Mouse (Mus musculus) hindbrain, embryonic 11.5 days (tissue): Measurements from ENCODE around the gene Dram1. TPM values are rescaled to one million over a fixed set of nuclear protein-coding genes. Genes with fewer than 3 reads are reported as not detected.

Experiments used
- ATAC-seq: fragments of 200-750 bp; cut with Nextera tagmentation; 2 replicates; pipeline ENCODE4 v1.8.0; 2017; ENCODE audit warnings: mild to moderate bottlenecking, moderate TSS enrichment, moderate library complexity; ENCODE audit not compliant: low FRiP score
- DNase-seq: peaks from one replicate; pipeline ENCODE4 v3.0.0-alpha.2; 2015; ENCODE audit warnings: low spot score
- H3K27ac ChIP-seq: fragments of 300-500 bp; sonication (generic); 2 replicates; pipeline ENCODE4 v1.5.1; 2014; ENCODE audit warnings: mild to moderate bottlenecking, low read depth, low read length
- H3K27me3 ChIP-seq: fragments of 300-500 bp; sonication (generic); 2 replicates; pipeline ENCODE4 v1.6.1; 2014; ENCODE audit warnings: mild to moderate bottlenecking, low read length, moderate library complexity, mixed read lengths; ENCODE audit not compliant: control insufficient read depth, insufficient read depth
- H3K36me3 ChIP-seq: fragments of 300-500 bp; sonication (generic); 2 replicates; pipeline ENCODE4 v1.6.1; 2014; ENCODE audit warnings: mild to moderate bottlenecking, low read length, moderate library complexity, mixed read lengths; ENCODE audit not compliant: control insufficient read depth, insufficient read depth
- H3K4me1 ChIP-seq: fragments of 300-500 bp; sonication (generic); replicated peaks from 2 replicates; pipeline ENCODE4 v1.6.1; 2014; ENCODE audit warnings: low read length, mixed read lengths; ENCODE audit not compliant: control insufficient read depth, insufficient read depth
- H3K4me2 ChIP-seq: fragments of 300-500 bp; sonication (generic); replicated peaks from 2 replicates; pipeline ENCODE4 v1.6.1; 2014; ENCODE audit warnings: mild to moderate bottlenecking, low read depth, low read length
- H3K4me3 ChIP-seq: fragments of 300-500 bp; sonication (generic); 2 replicates; pipeline ENCODE4 v1.5.1; 2014; ENCODE audit warnings: low read depth, low read length
- H3K9ac ChIP-seq: fragments of 300-500 bp; sonication (generic); 2 replicates; pipeline ENCODE4 v1.6.1; 2014; ENCODE audit warnings: low read depth, low read length
- H3K9me3 ChIP-seq: fragments of 300-500 bp; sonication (generic); 2 replicates; pipeline ENCODE4 v1.6.1; 2016; ENCODE audit warnings: low read length; ENCODE audit not compliant: control insufficient read depth
- WGBS: fragments of 180-500 bp; shearing (Covaris S2); extraction: QIAGEN DNeasy Blood & Tissue Kit; methylation state at CpG from one replicate; pipeline ENCODE4 v1.1.7; 2014; 5-methylcytosine and 5-hydroxymethylcytosine counted together
- polyA plus RNA-seq: library from polyadenylated mRNA; unstranded; fragments of >200 nt; fragmentation: Nextera tagmentation; extraction: Ambion mirVana; gene quantifications from 2 replicates; pipeline ENCODE4 v1.2.1, GENCODE M21; 2014

Dram1 gene
- polyA plus RNA-seq, 1 experiment from 2014 or later = 1.0 TPM

DNA sequence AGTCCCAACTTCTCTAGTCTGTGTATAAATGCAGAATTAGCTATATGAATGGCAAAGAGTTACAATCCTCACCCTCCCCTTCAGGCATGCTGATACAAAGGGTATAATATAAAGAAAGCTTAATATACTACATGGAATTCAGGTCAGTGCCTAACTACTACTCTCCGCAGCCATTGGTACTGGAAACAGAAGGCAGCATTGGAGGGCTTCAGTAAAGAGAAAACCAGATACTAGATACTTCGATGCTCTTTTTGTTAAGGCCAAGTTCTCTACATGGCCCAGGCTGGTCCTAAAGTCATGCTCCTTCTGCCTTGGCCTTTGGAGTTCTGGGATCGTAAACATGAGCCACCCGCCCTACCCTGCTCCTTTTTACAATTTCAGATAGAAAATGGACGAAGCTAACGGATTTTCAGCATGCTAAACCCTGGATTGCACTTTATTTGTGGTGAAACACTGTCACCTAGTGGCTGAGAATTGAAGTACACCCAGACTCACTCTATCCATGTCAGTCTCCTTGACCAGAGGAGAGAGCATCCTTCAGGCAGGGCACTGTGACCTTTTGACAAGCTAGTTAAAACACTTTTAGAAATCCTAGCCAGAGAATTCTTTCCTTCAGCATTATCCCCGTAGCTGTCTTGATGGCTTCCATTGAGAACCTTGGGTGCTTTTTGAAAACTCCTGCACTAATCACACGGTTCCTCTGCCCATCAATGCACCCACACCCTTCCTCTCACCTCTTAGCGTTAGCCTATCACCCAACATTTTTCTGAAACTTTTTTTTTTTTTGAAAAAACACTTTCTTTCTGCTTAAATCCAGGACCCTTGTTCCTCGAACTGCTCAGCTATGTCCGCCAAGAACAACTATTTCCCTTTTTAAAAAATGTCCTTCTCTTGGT, 51.5 kb downstream of the Dram1 start:
- DNase-seq = peak; percentile 88

DNA sequence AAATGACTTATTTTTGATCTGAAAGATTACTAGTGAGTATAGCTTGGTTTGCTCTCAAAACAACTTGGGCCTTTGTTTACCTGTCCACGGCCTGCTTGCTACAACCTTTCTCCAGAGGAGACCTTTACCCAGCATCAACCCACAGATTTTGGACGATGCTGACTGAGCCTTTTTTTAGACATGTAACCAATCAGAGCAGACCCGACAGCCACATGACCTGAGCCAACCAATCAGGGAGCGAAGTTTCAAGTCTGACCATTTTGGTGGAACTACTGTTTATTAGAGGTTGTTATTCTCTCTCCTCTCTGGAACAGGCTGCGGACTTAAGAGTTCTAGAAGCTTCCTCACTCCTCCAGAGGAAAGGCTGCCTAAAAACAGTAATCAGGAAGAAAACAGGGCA, 57.1 kb downstream of the Dram1 start:
- Histone ChIP-seq H3K27ac (no peak overlapping the region), H3K36me3 (no peaks in the 10 kb centered on the region), H3K4me2 (no peak overlapping the region), H3K9ac (no peak overlapping the region), H3K4me3 (no peak overlapping the region), H3K27me3 (no peaks in the 10 kb centered on the region), H3K9me3 (no peaks in the 10 kb centered on the region), H3K4me1 (no peaks in the 10 kb centered on the region)
- ATAC-seq (no peak), DNase-seq (no peak)
- WGBS = 87% methylated on average over 5 of the region's 5 CpGs

More for the DNA sequence above, 51.5 kb downstream of the Dram1 start:
- 51% methylated on average over 11 of the region's 11 CpGs for WGBS
- H3K9ac ChIP-seq = no peak overlapping the region
- H3K36me3 ChIP-seq = no peaks in the 10 kb centered on the region
- no peaks in the 10 kb centered on the region for H3K27me3 ChIP-seq
- H3K4me1 ChIP-seq = no peaks in the 10 kb centered on the region
- peak; percentile 84 for ATAC-seq
- no peak overlapping the region for H3K27ac ChIP-seq
- H3K4me2 ChIP-seq = no peak overlapping the region
- H3K9me3 ChIP-seq = no peaks in the 10 kb centered on the region
- H3K4me3 ChIP-seq = no peak overlapping the region

DNA sequence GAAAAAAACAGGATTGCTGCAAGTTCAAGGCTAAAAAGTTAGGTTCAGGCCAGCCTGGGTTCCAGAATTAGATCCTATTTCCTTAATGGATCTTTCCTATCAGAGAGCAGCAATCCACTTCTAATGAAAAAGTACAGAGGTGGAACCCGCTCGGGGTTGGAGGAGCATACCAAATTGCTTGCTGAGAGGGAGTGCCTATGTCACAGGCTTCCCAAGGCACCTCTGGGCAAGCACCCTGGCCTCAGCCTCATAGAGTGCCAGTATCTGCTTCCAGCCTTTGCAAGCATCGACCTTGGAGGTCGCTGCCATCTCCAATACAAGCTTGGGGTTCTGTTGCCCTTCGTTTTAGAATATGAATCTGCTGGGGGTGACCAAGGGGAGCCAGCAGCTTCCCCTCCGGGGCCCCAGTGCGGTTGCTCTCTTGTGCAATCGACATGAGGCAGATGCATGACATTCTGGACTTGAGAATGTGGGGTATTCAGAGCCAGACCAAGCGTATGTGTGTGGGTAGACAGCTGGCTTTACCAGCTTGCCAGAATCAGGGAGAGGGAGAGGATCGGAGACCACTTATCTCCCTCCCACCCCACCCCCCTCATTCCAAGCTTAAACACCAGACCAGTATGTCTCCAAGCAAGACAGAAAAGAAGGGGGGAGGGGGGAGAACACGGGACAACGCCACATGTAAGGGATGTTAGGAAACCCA, 58.0 kb downstream of the Dram1 start:
- WGBS = 76% methylated on average over 12 of the region's 12 CpGs
- Histone ChIP-seq H3K4me3 (no peak overlapping the region), H3K4me2 (no peak overlapping the region), H3K27ac (no peak overlapping the region), H3K4me1 (no peaks in the 10 kb centered on the region), H3K9me3 (no peaks in the 10 kb centered on the region), H3K27me3 (no peaks in the 10 kb centered on the region), H3K9ac (no peak overlapping the region), H3K36me3 (no peaks in the 10 kb centered on the region)
- DNase-seq = no peak
- ATAC-seq = peak; percentile 22; the same call in 1 of the 2 replicates

DNA sequence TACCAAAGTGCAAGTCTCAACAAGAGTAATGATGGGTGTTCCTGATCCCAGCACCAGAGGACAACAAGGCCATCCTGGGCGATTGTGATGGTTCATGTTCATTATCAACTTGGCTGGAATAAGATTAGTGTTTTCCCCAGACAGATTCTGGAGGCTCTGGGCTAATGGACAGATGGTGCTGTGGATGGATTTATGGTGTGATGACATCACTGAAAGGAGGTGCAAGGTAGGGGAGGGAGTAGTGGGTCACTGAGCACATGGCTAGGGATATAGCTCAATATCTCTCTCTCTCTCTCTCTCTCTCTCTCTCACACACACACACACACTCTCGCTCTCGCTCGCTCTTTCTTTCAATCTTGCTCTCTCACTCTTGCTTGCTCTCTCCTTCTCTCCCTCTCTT, 60.7 kb downstream of the Dram1 start:
- H3K27ac ChIP-seq = no peak overlapping the region
- no peaks in the 10 kb centered on the region for H3K36me3 ChIP-seq
- WGBS = 80% methylated on average over 4 of the region's 4 CpGs
- H3K9me3 ChIP-seq = no peaks in the 10 kb centered on the region
- ATAC-seq (no peak), DNase-seq (no peak)
- H3K4me2 ChIP-seq = no peak overlapping the region
- H3K9ac ChIP-seq = no peak overlapping the region
- H3K4me1 ChIP-seq = no peaks in the 10 kb centered on the region
- H3K27me3 ChIP-seq = no peaks in the 10 kb centered on the region
- no peak overlapping the region for H3K4me3 ChIP-seq

GRCm38 (mm10) chr10:88317151-88317550, 61.7 kb downstream of the Dram1 start:
- Histone ChIP-seq H3K4me3 (no peak overlapping the region), H3K9me3 (no peaks in the 10 kb centered on the region), H3K27ac (no peak overlapping the region), H3K4me1 (no peaks in the 10 kb centered on the region), H3K36me3 (no peaks in the 10 kb centered on the region), H3K4me2 (no peak overlapping the region), H3K27me3 (no peaks in the 10 kb centered on the region), H3K9ac (no peak overlapping the region)
- DNase-seq (no peak), ATAC-seq (no peak)
- 87% methylated on average over 5 of the region's 5 CpGs for WGBS

DNA sequence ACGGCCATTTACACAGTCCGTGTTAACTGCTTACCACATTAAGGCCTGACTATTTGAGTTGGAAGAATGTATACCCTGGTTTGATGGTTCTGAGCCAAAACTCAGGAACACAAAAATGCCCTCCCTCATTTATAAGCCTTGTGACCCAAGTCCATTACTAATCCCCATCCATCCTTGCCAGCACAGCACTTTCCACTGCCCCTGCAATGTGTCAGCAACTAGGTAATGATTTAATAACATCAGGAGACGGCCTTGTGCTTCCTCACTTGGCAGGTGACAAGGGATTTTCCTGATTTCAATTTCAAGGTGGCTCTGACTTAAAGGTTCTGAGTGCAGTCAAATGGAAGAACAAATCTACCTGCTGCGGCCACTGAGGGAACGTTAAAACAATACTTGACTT, 64.0 kb downstream of the Dram1 start:
- Histone ChIP-seq H3K9me3 (no peaks in the 10 kb centered on the region), H3K9ac (no peak overlapping the region), H3K27ac (no peak overlapping the region), H3K4me2 (no peak overlapping the region), H3K4me1 (no peaks in the 10 kb centered on the region; the same call in 1 of the 2 replicates), H3K36me3 (no peaks in the 10 kb centered on the region), H3K4me3 (no peak overlapping the region), H3K27me3 (no peaks in the 10 kb centered on the region)
- ATAC-seq (no peak), DNase-seq (no peak)
- WGBS = 88% methylated on average over 5 of the region's 5 CpGs

DNA sequence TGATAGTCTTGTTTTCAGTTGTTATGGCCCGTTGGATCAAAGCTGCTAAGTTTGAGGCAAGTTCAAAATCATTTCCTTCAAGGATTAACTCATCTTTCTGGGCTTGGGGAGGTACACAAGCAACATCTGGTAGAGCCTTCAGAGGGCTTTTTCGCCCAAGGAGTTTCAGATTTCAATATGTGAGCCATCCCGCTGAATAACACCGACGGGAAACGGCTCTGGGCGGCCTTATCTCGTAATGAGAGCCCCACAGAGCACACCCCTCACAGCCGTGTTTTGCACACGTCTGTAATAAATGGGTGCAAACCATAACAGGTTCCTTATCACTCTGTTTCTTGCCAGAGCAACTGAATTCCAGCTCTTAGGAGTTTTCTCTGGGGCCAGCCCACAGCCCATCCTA, 69.0 kb downstream of the Dram1 start:
- no peak for DNase-seq
- no peaks in the 10 kb centered on the region for H3K27me3 ChIP-seq
- H3K27ac ChIP-seq = no peak overlapping the region
- H3K4me1 ChIP-seq = no peaks in the 10 kb centered on the region; the same call in 1 of the 2 replicates
- 88% methylated on average over 10 of the region's 10 CpGs for WGBS
- H3K4me2 ChIP-seq = no peak overlapping the region
- no peak overlapping the region for H3K4me3 ChIP-seq
- H3K36me3 ChIP-seq = no peaks in the 10 kb centered on the region
- no peak for ATAC-seq
- no peaks in the 10 kb centered on the region for H3K9me3 ChIP-seq
- H3K9ac ChIP-seq = no peak overlapping the region

DNA sequence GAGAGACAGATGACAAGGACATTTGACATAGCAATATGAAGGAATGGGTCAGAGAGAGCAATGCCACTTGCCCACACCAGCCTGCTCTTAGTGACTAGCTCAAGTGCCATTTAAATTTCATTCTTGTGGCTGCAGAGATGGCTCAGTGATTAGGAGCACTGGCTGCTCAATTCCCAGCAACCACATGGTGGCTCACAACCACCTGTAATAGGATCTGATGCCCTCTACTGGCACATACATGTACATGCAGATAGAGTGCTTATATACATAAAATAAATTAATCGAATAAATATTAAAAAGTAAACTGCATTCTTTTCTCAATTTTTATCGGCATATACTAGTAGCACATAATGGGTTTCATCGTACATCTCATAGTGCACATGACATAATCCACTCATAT, 72.6 kb downstream of the Dram1 start:
- H3K9ac ChIP-seq = no peak overlapping the region
- no peaks in the 10 kb centered on the region for H3K9me3 ChIP-seq
- ATAC-seq (no peak), DNase-seq (no peak)
- H3K4me3 ChIP-seq = no peak overlapping the region
- no peaks in the 10 kb centered on the region for H3K36me3 ChIP-seq
- no peaks in the 10 kb centered on the region for H3K27me3 ChIP-seq
- H3K27ac ChIP-seq = no peak overlapping the region
- WGBS = 93% methylated on average over 3 of the region's 3 CpGs
- no peaks in the 10 kb centered on the region; the same call in 1 of the 2 replicates for H3K4me1 ChIP-seq
- no peak overlapping the region for H3K4me2 ChIP-seq
